Mouse (Mus musculus): ENCODE measurements around the gene Trmt10b. TPM values are rescaled to one million over a fixed set of nuclear protein-coding genes. Genes with fewer than 3 reads are reported as not detected.

Gene Trmt10b
- total and polyA plus RNA-seq, 2 experiments from 2014 or later = 18.3 to 23.8 TPM

DNA sequence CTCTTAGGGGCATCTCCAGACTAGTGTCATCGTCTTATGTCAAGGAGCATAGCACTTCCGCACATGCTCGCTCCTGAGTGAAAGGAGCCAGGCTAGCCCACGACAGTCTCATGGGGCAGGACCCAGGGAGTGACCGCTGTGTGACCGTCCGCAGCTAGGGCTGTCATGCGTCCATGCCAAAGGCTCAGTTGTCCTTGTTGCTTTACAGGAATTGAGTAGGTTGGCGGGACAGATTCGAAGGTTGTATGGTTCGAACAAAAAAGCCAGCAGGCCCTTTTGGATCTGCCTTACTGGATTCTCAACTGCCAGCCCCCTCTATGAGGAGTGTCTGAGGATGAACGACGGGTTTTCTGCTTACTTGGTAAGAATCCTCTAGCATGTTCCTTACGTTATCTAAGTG, 8.6 kb downstream of the Trmt10b start:
- 98% methylated on average over 14 of the region's 14 CpGs for WGBS
- Histone ChIP-seq H3K36me3 (ENCODE audit: insufficient read depth) (peaks cover 64% of the 10 kb centered on the region), H3K4me1 (ENCODE audit: insufficient read depth) (no peaks in the 10 kb centered on the region), H3K4me3 (ENCODE audit: low read depth, low read length) (no peak overlapping the region), H3K9ac (no peak overlapping the region), H3K27me3 (ENCODE audit: insufficient read depth, low read length) (no peaks in the 10 kb centered on the region), H3K4me2 (ENCODE audit: low read depth) (no peak overlapping the region), H3K27ac (ENCODE audit: low read depth, low read length) (no peak overlapping the region), H3K9me3 (ENCODE audit: low read length) (no peaks in the 10 kb centered on the region)
- DNase-seq (no peak), ATAC-seq (no peak)
- no peak for TF ChIP-seq CTCF (IDR thresholded peaks at IDR 0.05; ENCODE audit: low read depth)

DNA sequence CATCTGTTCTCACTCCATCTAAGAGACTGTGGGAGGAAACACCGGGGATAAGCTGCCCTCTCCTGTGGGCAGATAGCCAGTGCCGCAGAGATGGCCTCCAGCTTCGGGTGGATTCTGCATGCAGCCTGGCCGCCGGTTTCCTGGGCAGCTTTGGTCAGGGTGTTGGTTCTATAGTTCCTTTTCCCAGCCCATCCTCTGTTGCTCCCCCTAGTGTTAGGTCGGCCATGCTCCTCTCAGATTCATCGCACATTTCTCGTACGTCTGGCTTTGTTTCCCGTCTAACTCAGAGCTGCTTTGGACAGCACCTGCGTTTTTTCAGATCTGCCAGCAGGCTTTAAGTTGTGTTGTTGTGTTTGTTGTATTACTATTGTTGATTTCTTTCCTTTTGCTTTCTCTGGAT, 11.1 kb downstream of the Trmt10b start:
- H3K4me1 ChIP-seq (ENCODE audit: insufficient read depth) = no peaks in the 10 kb centered on the region
- peaks cover 49% of the 10 kb centered on the region for H3K36me3 ChIP-seq (ENCODE audit: insufficient read depth)
- DNase-seq (peak; percentile 18), ATAC-seq (no peak)
- no peak overlapping the region for H3K27ac ChIP-seq (ENCODE audit: low read depth, low read length)
- H3K4me2 ChIP-seq (ENCODE audit: low read depth) = no peak overlapping the region
- no peak overlapping the region for H3K4me3 ChIP-seq (ENCODE audit: low read depth, low read length)
- H3K9ac ChIP-seq = no peak overlapping the region
- TF ChIP-seq CTCF (IDR thresholded peaks at IDR 0.05; ENCODE audit: low read depth) = peak; percentile 67
- H3K27me3 ChIP-seq (ENCODE audit: insufficient read depth, low read length) = no peaks in the 10 kb centered on the region
- H3K9me3 ChIP-seq (ENCODE audit: low read length) = no peaks in the 10 kb centered on the region
- whole genome bisulfite sequencing = 27% methylated on average over 11 of the region's 11 CpGs

DNA sequence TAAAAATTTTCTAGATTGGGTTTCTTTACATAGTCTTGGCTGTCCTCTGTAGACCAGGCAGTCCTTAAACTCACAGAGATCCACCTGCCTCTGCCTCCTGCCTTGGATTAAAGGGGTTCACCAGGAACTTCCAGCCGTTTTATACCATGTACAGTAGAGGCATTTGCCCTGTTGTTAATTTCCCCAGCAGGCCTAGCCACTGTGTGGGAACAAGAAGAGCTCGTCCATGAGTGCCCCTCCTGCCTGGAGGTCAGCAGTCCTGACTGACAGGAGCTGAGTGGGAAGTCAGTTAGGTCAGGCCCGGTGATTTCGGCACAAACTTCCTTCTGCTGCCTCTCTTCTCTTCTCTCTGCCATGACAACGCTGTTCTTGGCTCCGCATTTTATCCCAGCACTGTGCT, 11.7 kb downstream of the Trmt10b start:
- H3K9me3 ChIP-seq (ENCODE audit: low read length) = no peaks in the 10 kb centered on the region
- H3K9ac ChIP-seq = no peak overlapping the region
- no peaks in the 10 kb centered on the region for H3K27me3 ChIP-seq (ENCODE audit: insufficient read depth, low read length)
- H3K4me3 ChIP-seq (ENCODE audit: low read depth, low read length) = no peak overlapping the region
- DNase-seq = no peak
- WGBS = 88% methylated on average over 6 of the region's 6 CpGs
- H3K27ac ChIP-seq (ENCODE audit: low read depth, low read length) = no peak overlapping the region
- H3K36me3 ChIP-seq (ENCODE audit: insufficient read depth) = peaks cover 49% of the 10 kb centered on the region
- no peaks in the 10 kb centered on the region for H3K4me1 ChIP-seq (ENCODE audit: insufficient read depth)
- no peak for TF ChIP-seq CTCF (IDR thresholded peaks at IDR 0.05; ENCODE audit: low read depth)
- no peak for ATAC-seq
- no peak overlapping the region for H3K4me2 ChIP-seq (ENCODE audit: low read depth)

DNA sequence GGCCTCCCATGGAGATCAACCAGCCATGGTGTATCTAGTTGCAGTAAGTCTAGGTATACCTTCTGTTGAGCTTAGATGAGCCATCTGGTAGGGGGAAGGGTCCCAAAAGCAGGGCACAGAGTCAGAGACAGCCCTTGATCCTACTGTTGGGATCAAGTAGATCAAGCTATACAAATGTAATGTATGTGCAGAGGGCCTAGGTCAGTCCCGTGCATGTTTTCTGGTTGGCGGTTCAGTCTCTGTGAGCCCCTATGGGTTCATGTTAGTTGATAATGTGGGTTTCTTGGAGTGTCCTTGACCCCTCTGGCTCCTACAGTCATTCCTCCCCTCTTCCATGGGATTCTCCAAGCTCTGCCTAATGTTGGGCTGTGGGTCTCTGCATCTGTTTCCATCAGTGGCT, 14.1 kb downstream of the Trmt10b start:
- no peak overlapping the region for H3K27ac ChIP-seq (ENCODE audit: low read depth, low read length)
- H3K4me3 ChIP-seq (ENCODE audit: low read depth, low read length) = no peak overlapping the region
- no peak overlapping the region for H3K4me2 ChIP-seq (ENCODE audit: low read depth)
- H3K36me3 ChIP-seq (ENCODE audit: insufficient read depth) = peaks cover 51% of the 10 kb centered on the region
- no peaks in the 10 kb centered on the region for H3K27me3 ChIP-seq (ENCODE audit: insufficient read depth, low read length)
- H3K9ac ChIP-seq = no peak overlapping the region
- DNase-seq (no peak), ATAC-seq (no peak)
- H3K9me3 ChIP-seq (ENCODE audit: low read length) = no peaks in the 10 kb centered on the region
- WGBS = 91% methylated on average over 2 of the region's 2 CpGs
- H3K4me1 ChIP-seq (ENCODE audit: insufficient read depth) = no peaks in the 10 kb centered on the region
- TF ChIP-seq CTCF (IDR thresholded peaks at IDR 0.05; ENCODE audit: low read depth) = no peak

DNA sequence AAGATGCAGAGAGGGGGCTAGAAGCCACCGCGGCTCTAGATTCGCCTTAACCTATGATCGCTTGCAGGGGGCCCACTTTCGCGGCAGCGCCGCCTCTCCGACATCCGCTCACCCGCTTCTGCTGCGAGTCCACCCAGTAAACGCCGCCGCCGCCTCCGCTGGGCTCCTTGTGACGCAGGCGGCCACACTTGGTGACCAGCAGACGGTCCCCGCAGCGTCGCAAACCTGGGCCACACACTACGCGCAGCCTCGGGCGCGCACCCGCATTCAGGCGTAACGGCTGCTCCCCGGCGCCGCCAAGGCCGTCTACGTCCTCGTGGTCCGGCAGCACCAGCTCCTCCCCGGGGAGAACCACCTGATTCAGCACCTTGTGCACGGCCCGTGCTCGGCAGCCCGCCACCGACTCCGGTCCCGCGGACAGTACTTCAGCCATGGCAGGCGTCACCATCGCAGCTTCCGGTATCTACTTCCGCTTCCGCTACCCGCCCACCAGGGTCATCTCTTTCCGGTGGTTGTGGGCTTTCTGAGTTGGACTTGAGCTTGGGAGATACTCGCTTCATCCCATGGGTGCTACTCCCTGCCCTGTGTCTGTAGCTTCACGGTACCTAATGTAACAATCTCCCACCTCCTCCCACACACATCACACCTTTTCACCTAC, 23.4 kb downstream of the Trmt10b start:
- peak overlapping the region; percentile 79 for H3K4me3 ChIP-seq (ENCODE audit: low read depth, low read length)
- ATAC-seq = peak; percentile 96

DNA sequence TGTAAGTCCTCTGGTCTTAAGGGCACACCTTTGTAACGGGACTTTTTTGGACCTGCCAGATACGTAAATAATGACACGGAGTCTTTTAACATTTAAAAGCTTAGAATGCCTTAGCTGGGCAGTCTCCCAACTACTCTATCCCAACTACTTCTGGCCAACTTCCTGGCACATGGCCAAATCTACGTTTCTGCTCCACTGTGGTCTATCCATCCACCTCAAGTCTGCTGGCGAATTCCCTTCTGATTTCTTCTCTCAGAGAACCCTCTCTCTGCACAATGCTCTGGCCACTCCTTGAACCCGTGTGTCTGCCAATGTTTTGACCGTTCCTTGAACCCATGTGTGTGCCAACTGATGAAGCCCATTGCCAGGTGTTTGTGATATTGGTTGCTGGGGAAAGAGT, 34.2 kb downstream of the Trmt10b start:
- Histone ChIP-seq H3K36me3 (ENCODE audit: insufficient read depth) (no peaks in the 10 kb centered on the region), H3K9me3 (ENCODE audit: low read length) (no peaks in the 10 kb centered on the region), H3K9ac (no peak overlapping the region), H3K4me3 (ENCODE audit: low read depth, low read length) (no peak overlapping the region), H3K4me1 (ENCODE audit: insufficient read depth) (no peaks in the 10 kb centered on the region), H3K27me3 (ENCODE audit: insufficient read depth, low read length) (no peaks in the 10 kb centered on the region), H3K4me2 (ENCODE audit: low read depth) (no peak overlapping the region), H3K27ac (ENCODE audit: low read depth, low read length) (no peak overlapping the region)
- TF ChIP-seq CTCF (IDR thresholded peaks at IDR 0.05; ENCODE audit: low read depth) = no peak
- WGBS = 60% methylated on average over 7 of the region's 7 CpGs
- ATAC-seq (no peak), DNase-seq (no peak)

More for the DNA sequence above, 23.4 kb downstream of the Trmt10b start:
- DNase-seq = peak; percentile 85
- peak overlapping the region; percentile 83 for H3K27ac ChIP-seq (ENCODE audit: low read depth, low read length)
- H3K9ac ChIP-seq = peak overlapping the region; percentile 93
- no peak; the same call in 1 of the 2 replicates for TF ChIP-seq CTCF (IDR thresholded peaks at IDR 0.05; ENCODE audit: low read depth)
- peak overlapping the region; percentile 68 for H3K4me2 ChIP-seq (ENCODE audit: low read depth)
- WGBS = 2% methylated on average over 56 of the region's 56 CpGs
- no peaks in the 10 kb centered on the region for H3K9me3 ChIP-seq (ENCODE audit: low read length)
- H3K4me1 ChIP-seq (ENCODE audit: insufficient read depth) = no peaks in the 10 kb centered on the region
- H3K27me3 ChIP-seq (ENCODE audit: insufficient read depth, low read length) = no peaks in the 10 kb centered on the region; the same call in 1 of the 2 replicates
- H3K36me3 ChIP-seq (ENCODE audit: insufficient read depth) = peaks cover 26% of the 10 kb centered on the region

DNA sequence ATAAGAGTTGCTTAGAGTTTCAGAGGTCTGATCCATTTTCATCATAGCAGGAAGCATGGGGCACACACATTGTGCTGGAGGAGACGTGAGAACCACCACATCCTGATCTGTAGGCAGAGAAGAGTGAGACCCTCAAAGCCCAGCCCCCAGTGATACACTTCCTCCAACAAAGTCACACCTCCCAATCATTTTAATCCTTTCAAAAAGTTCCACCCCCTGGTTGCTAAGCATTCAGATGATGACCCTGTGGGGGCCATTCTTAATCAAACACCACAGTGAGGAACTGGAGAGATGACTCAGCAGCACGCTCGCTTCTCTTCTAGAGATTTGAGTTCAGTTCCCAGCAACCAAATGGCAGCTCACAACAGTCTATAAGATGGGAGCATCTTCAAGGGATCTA, 35.5 kb downstream of the Trmt10b start:
- H3K36me3 ChIP-seq (ENCODE audit: insufficient read depth) = no peaks in the 10 kb centered on the region
- DNase-seq (no peak), ATAC-seq (no peak)
- H3K4me3 ChIP-seq (ENCODE audit: low read depth, low read length) = no peak overlapping the region
- no peaks in the 10 kb centered on the region for H3K4me1 ChIP-seq (ENCODE audit: insufficient read depth)
- H3K4me2 ChIP-seq (ENCODE audit: low read depth) = no peak overlapping the region
- no peaks in the 10 kb centered on the region for H3K27me3 ChIP-seq (ENCODE audit: insufficient read depth, low read length)
- H3K9me3 ChIP-seq (ENCODE audit: low read length) = no peaks in the 10 kb centered on the region
- WGBS = 71% methylated on average over 3 of the region's 3 CpGs
- H3K9ac ChIP-seq = no peak overlapping the region
- no peak for TF ChIP-seq CTCF (IDR thresholded peaks at IDR 0.05; ENCODE audit: low read depth)
- H3K27ac ChIP-seq (ENCODE audit: low read depth, low read length) = no peak overlapping the region

Measured in forebrain, postnatal 0 days (tissue).